Mouse (Mus musculus): ENCODE data around the gene Gm2431.
"Not testable (repeated sequence)": the region's sequence is repeated elsewhere in the genome, so short reads cannot be mapped to it uniquely, and the experiment has no call there.

GRCm38 (mm10) chr7:142282847-142283246 is 24.7 kb upstream of the Gm2431 start:
- not testable (repeated sequence) for TF ChIP-seq POLR2A (IDR thresholded peaks at IDR 0.05; ENCODE audit: low read depth, low read length); CTCF (IDR thresholded peaks at IDR 0.05; ENCODE audit: extremely low read depth, insufficient read length, insufficient replicate concordance, low read depth, low read length)

Measured in small intestine, adult 2 months (tissue).